Mouse (Mus musculus) megakaryocyte, embryonic 14.5 days (primary cell): ENCODE results near the gene Ccdc138.

Experiments
- FLI1 ChIP-seq: IDR thresholded peaks from 2 replicates; pipeline ENCODE4 v1.6.1; 2012; ENCODE audit warnings: low read length, inconsistent platforms, mixed read lengths
- GATA1 ChIP-seq: IDR thresholded peaks from 3 replicates; pipeline ENCODE4 v1.6.1; 2012; ENCODE audit warnings: mixed read lengths, low read length, inconsistent platforms, borderline replicate concordance

DNA sequence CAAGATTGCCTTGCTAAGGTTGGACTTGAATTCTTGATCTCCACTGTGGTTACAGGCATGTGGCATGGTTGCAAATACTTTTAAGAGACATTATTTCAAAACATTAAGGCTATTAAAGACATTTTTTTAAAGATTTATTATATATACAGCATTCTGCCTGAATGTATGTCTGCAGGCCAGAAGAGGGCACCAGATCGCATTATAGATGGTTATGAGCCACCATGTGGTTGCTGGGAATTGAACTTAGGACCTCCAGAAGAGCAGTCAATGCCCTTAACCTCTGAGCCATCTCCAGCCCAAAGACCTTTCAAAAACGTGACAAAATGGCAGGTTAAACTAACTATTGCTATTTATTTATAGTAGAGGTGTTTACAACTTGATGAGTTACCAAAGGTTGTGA lies 2.1 kb upstream of the Ccdc138 start:
- TF ChIP-seq GATA1 (no peak), FLI1 (no peak)
